Mouse (Mus musculus) liver, adult 2 months (tissue): ENCODE data around the gene Krtap16-3.

Experiments
- CTCF ChIP-seq: fragments of 200-500 bp; IDR thresholded peaks from 2 replicates; pipeline ENCODE4 v1.5.1; 2011; ENCODE audit warnings: low read depth, low read length, control low read depth
- POLR2A ChIP-seq: fragments of 200-500 bp; IDR thresholded peaks from 2 replicates; pipeline ENCODE4 v1.6.1; 2011; ENCODE audit warnings: low read length, control low read depth; ENCODE audit not compliant: insufficient read depth; ENCODE audit errors: extremely low read depth

DNA sequence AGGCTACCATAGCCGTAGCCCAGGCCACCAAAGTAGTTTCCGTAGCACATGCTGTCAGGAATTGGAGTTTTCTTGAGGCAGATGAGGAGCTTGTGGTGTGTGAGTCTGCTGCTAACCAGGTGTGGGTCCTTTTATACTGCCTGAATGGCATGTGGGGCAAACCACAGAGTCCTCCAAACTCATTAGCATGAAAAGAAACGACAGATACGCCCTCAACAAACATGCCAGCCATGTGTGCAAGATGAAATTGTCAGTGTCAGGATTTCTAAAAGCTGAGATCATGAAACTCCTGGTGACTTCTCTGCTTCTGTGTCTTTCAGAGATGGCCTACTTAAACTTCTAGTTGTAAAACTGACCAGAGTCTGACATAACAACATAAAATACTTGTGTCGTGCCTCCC is 48.0 kb upstream of the Krtap16-3 start, which contains the start of gene Krtap22-2:
- TF ChIP-seq CTCF (no peak), POLR2A (no peak)
